Mouse (Mus musculus) neural tube, embryonic 12.5 days (tissue): ENCODE measurements around the gene Pole. TPM values are rescaled to one million over a fixed set of nuclear protein-coding genes. Genes with fewer than 3 reads are reported as not detected.

Experiments
- ATAC-seq: fragments of 200-750 bp; cut with Nextera tagmentation; 2 replicates; pipeline ENCODE4 v1.8.0; 2017; ENCODE audit warnings: low read depth, mild to moderate bottlenecking, moderate TSS enrichment, moderate library complexity; ENCODE audit not compliant: low FRiP score
- H3K27ac ChIP-seq: fragments of 300-500 bp; sonication (generic); 2 replicates; pipeline ENCODE4 v1.5.1; 2016
- H3K27me3 ChIP-seq: fragments of 300-500 bp; sonication (generic); replicated peaks from 2 replicates; pipeline ENCODE4 v1.6.1; 2016; ENCODE audit warnings: mild to moderate bottlenecking
- H3K36me3 ChIP-seq: fragments of 300-500 bp; sonication (generic); 2 replicates; pipeline ENCODE4 v1.6.1; 2016; ENCODE audit warnings: mild to moderate bottlenecking
- H3K4me1 ChIP-seq: fragments of 300-500 bp; sonication (generic); 2 replicates; pipeline ENCODE4 v1.6.1; 2016
- H3K4me2 ChIP-seq: fragments of 300-500 bp; sonication (generic); replicated peaks from 2 replicates; pipeline ENCODE4 v1.6.1; 2016; ENCODE audit warnings: mild to moderate bottlenecking
- H3K4me3 ChIP-seq: fragments of 300-500 bp; sonication (generic); 2 replicates; pipeline ENCODE4 v1.5.1; 2016
- H3K9ac ChIP-seq: fragments of 300-500 bp; sonication (generic); 2 replicates; pipeline ENCODE4 v1.6.1; 2016; ENCODE audit warnings: mild to moderate bottlenecking
- H3K9me3 ChIP-seq: fragments of 300-500 bp; sonication (generic); 2 replicates; pipeline ENCODE4 v1.6.1; 2016; ENCODE audit warnings: mild to moderate bottlenecking
- WGBS: fragments of 180-500 bp; shearing (Covaris S2); methylation state at CpG from one replicate; pipeline ENCODE4 v1.1.7; 2016; 5-methylcytosine and 5-hydroxymethylcytosine counted together
- polyA plus RNA-seq: library from polyadenylated mRNA; unstranded; fragments of >200 nt; fragmentation: Nextera tagmentation; extraction: Ambion mirVana; gene quantifications from 2 replicates; pipeline ENCODE4 v1.2.1, GENCODE M21; 2016

The Pole gene
- 18.7 and 20.4 TPM in 2 replicates for polyA plus RNA-seq

GRCm38 (mm10) chr5:110285770-110286445, at the start of gene Pole, which contains the start of gene Pxmp2:
Gene Pole (plus strand): TSS chr5:110286306.
Gene Pxmp2 (minus strand): TSS chr5:110286186.
- H3K27me3 ChIP-seq, result peaks cover 9% of the 10 kb centered on the region; the same call in 1 of the 2 replicates
- under 1% methylated on average over 64 of the region's 64 CpGs for WGBS
- peak; percentile 99 for ATAC-seq

DNA sequence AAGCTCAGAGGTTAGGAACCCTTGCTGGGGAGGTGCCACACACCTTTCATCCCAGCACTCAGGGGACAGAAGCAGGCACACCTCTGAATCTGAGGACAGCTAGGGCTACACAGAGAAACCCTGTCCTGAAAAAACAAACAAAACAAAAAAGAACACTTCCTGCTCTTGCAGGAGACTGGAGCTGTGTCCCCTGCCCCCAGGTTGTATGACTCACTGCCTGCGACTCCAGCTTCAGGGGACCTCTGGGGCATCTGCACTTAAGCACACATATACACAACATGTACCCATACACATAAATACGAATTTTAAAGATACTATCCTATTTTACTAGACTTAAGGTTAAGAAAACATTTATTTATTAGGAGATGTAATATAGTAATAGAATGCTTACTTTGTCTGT, 42.0 kb upstream of the Pole start:
- no peak overlapping the region for H3K27ac ChIP-seq
- H3K36me3 ChIP-seq, result peaks cover 84% of the 10 kb centered on the region
- H3K27me3 ChIP-seq, result no peaks in the 10 kb centered on the region
- no peak for ATAC-seq
- no peak overlapping the region for H3K4me3 ChIP-seq
- H3K4me2 ChIP-seq, result no peak overlapping the region
- H3K4me1 ChIP-seq, result no peaks in the 10 kb centered on the region
- no peak overlapping the region for H3K9ac ChIP-seq
- WGBS, result 88% methylated on average over 2 of the region's 2 CpGs
- H3K9me3 ChIP-seq, result no peaks in the 10 kb centered on the region

More at GRCm38 (mm10) chr5:110285770-110286445, at the start of gene Pole, which contains the start of gene Pxmp2:
- H3K4me1 ChIP-seq, result 0 out of 2 replicates have a peak, but pooled peaks cover 5% of the 10 kb centered on the region
- no peak within 1 kb of the TSS for H3K27ac ChIP-seq
- no peaks in the 10 kb centered on the region for H3K9me3 ChIP-seq
- H3K36me3 ChIP-seq, result peaks cover 8% of the 10 kb centered on the region; the same call in 1 of the 2 replicates
- H3K9ac ChIP-seq, result peak within 1 kb of the TSS; percentile 71
- H3K4me3 ChIP-seq, result peak within 1 kb of the TSS; percentile 70
- peak within 1 kb of the TSS; percentile 91 for H3K4me2 ChIP-seq

- WGBS, result 91% methylated on average over 4 of the region's 4 CpGs
- Histone ChIP-seq H3K27ac (no peak overlapping the region), H3K4me2 (no peak overlapping the region), H3K4me3 (no peak overlapping the region), H3K36me3 (peaks cover 32% of the 10 kb centered on the region), H3K4me1 (peaks cover 8% of the 10 kb centered on the region), H3K27me3 (no peaks in the 10 kb centered on the region), H3K9me3 (no peaks in the 10 kb centered on the region), H3K9ac (no peak overlapping the region)
- no peak for ATAC-seq
These were observed 19.2 kb upstream of the Pole start for GRCm38 (mm10) chr5:110266941-110267340.

DNA sequence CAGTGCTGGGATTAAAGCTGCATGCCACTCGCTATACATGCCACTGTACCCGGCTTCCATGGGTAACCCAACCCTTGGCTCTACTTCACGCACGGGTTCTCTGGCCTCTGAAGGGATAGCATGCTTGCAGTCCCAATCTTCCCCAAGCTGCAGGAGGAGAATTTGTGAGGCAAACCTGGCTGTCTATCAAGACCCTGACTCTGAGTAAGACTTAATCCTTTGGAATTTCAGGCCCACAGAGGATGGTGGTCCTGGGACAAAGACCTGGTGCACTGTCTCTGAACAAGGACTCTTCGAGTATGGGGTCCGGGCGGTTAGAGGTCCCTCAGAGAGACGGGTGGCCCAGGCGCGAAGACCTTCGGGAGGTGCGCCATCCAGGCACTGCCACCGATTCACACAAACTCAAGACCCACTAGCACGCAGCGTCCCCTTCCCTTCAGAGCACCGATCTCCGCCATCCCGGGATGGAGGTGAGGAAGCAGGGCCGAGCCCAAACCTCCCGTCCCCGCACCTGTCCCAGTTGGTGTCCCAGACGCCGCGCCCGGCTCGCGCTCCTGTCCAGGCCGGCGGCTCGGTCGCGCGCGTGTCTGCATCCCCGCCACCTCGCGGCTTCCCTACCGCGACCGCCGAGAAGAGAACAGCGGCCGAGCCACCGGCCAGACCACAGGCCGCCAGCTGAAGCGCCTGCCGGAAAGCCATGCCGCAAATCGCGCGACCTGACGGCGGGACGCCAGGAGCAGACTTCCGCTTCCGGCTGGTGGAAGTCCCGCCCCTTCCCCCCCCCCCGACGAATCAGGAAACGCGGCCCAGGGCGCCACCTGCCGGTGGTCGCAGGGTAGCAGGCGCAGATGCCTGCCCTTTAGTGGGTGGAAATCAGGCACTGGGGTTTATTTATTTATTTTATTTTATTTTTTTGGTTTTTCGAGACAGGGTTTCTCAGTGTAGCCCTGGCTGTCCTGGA, 16.7 kb upstream of the Pole start, which contains the start of gene Pgam5:
Gene Pgam5 (minus strand): TSS at position 773 of the 961 bp plus-strand sequence.
- H3K9ac ChIP-seq, result peak within 1 kb of the TSS; percentile 89
- H3K27me3 ChIP-seq, result no peaks in the 10 kb centered on the region
- peaks cover 8% of the 10 kb centered on the region for H3K4me1 ChIP-seq
- whole genome bisulfite sequencing, result under 1% methylated on average over 66 of the region's 66 CpGs
- H3K9me3 ChIP-seq, result no peaks in the 10 kb centered on the region
- H3K4me3 ChIP-seq, result peak within 1 kb of the TSS; percentile 98
- peak within 1 kb of the TSS; percentile 84 for H3K4me2 ChIP-seq
- peak; percentile 90 for ATAC-seq
- H3K27ac ChIP-seq, result no peak within 1 kb of the TSS
- H3K36me3 ChIP-seq, result peaks cover 30% of the 10 kb centered on the region

DNA sequence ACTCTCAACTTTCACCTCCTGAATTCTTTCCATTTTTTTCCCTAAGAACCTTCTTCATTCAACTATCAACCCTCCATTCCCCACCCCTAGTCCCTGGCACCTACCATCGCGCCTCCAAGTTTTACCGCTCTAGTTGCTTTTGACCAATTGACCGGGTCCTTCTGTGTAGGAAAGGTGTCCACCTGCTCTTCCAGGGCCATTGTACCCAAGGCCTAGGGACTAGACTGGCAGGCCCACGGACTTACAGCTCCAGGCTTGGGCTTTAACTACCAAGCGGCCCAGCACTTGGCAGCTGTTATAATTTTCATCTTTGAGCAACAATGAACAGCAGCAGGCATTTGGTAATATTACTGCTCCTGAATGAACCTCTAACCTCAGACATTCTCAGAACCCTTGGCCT, 15.9 kb upstream of the Pole start:
- WGBS, result 95% methylated on average over 6 of the region's 6 CpGs
- Histone ChIP-seq H3K9me3 (no peaks in the 10 kb centered on the region), H3K9ac (no peak overlapping the region), H3K27ac (no peak overlapping the region), H3K36me3 (peaks cover 22% of the 10 kb centered on the region), H3K4me3 (no peak overlapping the region), H3K4me2 (no peak overlapping the region), H3K4me1 (peaks cover 8% of the 10 kb centered on the region), H3K27me3 (no peaks in the 10 kb centered on the region)
- ATAC-seq, result no peak

GRCm38 (mm10) chr5:110274147-110274546, 12.0 kb upstream of the Pole start:
- Histone ChIP-seq H3K9ac (no peak overlapping the region), H3K27ac (no peak overlapping the region), H3K4me1 (no peaks in the 10 kb centered on the region; the same call in 1 of the 2 replicates), H3K9me3 (no peaks in the 10 kb centered on the region), H3K27me3 (no peaks in the 10 kb centered on the region), H3K36me3 (no peaks in the 10 kb centered on the region), H3K4me2 (no peak overlapping the region), H3K4me3 (no peak overlapping the region)
- WGBS, result 86% methylated on average over 4 of the region's 4 CpGs
- ATAC-seq, result no peak

DNA sequence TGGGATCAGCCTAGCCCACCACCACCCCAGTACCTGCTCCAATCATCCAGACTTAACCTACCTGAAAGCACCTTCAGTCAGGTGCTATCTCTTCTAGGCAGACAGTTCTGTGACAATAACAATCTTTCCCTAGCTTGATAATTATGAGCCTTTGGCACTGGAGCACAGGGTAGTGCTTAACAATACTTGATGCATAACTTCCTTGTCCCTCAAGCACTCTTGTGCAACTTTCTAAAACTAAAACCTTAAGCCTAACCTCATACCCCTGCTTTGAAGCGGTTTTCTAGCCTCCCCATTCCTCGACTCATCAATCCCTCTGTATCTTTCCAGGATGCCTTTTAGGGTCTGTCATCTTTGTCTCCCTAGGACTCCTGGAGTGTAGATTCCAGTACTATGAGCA, 11.3 kb upstream of the Pole start:
- Histone ChIP-seq H3K9ac (no peak overlapping the region), H3K36me3 (no peaks in the 10 kb centered on the region), H3K4me3 (no peak overlapping the region), H3K9me3 (no peaks in the 10 kb centered on the region), H3K4me1 (no peaks in the 10 kb centered on the region), H3K4me2 (no peak overlapping the region), H3K27me3 (no peaks in the 10 kb centered on the region), H3K27ac (no peak overlapping the region)
- no peak for ATAC-seq
- WGBS, result 69% methylated on average over 2 of the region's 2 CpGs

DNA sequence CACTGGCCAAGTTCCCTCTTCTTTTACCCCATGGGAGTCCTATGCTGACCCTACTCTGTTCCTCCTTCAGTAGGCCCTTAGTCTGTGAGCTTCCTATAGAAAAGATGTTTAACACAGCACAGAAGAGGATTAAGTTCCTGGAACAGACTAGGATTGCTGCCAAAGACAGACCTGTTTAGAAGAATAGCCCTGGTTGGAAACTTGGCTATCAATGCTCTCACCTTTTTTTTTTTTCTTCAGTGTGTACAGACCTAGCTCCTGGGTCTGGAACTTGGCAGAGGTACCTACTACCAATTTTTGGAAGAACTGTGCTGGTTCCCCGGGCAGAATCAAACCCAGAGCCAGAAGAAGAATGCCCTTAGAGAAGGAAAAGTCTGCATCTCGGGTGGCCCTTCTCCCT, 9.7 kb upstream of the Pole start:
- Histone ChIP-seq H3K36me3 (no peaks in the 10 kb centered on the region), H3K9me3 (no peaks in the 10 kb centered on the region), H3K4me3 (no peak overlapping the region), H3K27ac (no peak overlapping the region), H3K9ac (no peak overlapping the region), H3K4me2 (no peak overlapping the region), H3K4me1 (no peaks in the 10 kb centered on the region), H3K27me3 (no peaks in the 10 kb centered on the region)
- WGBS, result 79% methylated on average over 2 of the region's 2 CpGs
- ATAC-seq, result no peak

- Histone ChIP-seq H3K27me3 (no peaks in the 10 kb centered on the region), H3K36me3 (no peaks in the 10 kb centered on the region), H3K27ac (no peak overlapping the region), H3K4me2 (no peak overlapping the region), H3K4me3 (no peak overlapping the region), H3K9ac (no peak overlapping the region), H3K4me1 (no peaks in the 10 kb centered on the region), H3K9me3 (no peaks in the 10 kb centered on the region)
- ATAC-seq, result no peak
- WGBS, result 91% methylated on average over 1 of the region's 1 CpGs
These were observed 9.2 kb upstream of the Pole start for GRCm38 (mm10) chr5:110276910-110277309.

- peaks cover 9% of the 10 kb centered on the region; the same call in 1 of the 2 replicates for H3K27me3 ChIP-seq
- H3K4me2 ChIP-seq, result no peak overlapping the region
- H3K36me3 ChIP-seq, result no peaks in the 10 kb centered on the region
- 86% methylated on average over 2 of the region's 2 CpGs for WGBS
- H3K4me1 ChIP-seq, result 0 out of 2 replicates have a peak, but pooled peaks cover 5% of the 10 kb centered on the region
- H3K9ac ChIP-seq, result no peak overlapping the region
- H3K27ac ChIP-seq, result no peak overlapping the region
- ATAC-seq, result no peak
- no peak overlapping the region for H3K4me3 ChIP-seq
- H3K9me3 ChIP-seq, result no peaks in the 10 kb centered on the region
These were observed 4.1 kb upstream of the Pole start for GRCm38 (mm10) chr5:110281984-110282383.

DNA sequence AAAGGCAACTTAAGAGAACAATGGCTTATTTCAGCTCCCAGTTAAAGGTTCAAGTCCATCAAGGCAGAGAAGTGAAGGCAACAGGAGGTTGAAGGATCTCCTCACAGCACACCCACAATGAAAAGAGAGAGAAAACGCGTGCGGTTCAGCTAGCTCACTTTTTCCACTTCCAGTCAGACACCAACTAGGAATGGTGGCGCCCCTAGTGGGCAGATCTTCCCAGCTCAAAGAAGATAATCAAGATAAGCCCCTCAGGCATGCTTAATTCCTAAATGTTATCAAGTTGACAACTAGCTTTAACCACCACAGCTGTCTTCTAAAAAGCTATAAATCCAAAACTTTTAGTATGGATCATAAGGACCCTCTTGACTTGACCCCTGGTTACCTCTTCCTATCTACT, 1.6 kb upstream of the Pole start:
- H3K9ac ChIP-seq, result no peak overlapping the region
- H3K4me1 ChIP-seq, result 0 out of 2 replicates have a peak, but pooled peaks cover 5% of the 10 kb centered on the region
- no peak overlapping the region for H3K4me3 ChIP-seq
- no peak overlapping the region for H3K27ac ChIP-seq
- 0 out of 2 replicates have a peak, but pooled peaks cover 5% of the 10 kb centered on the region for H3K36me3 ChIP-seq
- peaks cover 9% of the 10 kb centered on the region; the same call in 1 of the 2 replicates for H3K27me3 ChIP-seq
- 17% methylated on average over 4 of the region's 4 CpGs for WGBS
- peak overlapping the region; percentile 91 for H3K4me2 ChIP-seq
- no peaks in the 10 kb centered on the region for H3K9me3 ChIP-seq
- ATAC-seq, result no peak

DNA sequence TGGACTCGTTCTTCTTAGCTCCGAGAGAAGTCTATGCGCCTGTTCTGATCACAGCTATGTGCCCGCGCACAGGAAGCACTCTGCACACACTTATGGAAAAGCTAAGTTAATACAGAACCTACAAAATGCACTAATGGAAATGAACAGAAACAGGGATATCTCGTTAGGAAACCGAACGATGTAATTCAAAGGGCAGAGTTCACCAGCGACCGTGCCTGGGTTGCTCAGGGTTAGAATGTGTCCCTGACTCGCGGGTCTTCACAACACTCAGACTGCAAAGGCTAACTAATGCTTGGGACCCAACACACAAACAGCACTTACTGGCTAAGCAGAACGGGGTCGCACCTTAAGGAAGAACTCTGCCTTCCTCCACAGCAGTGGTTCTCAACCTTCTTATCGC, 950 bp upstream of the Pole start:
- Histone ChIP-seq H3K9ac (no peak overlapping the region; the same call in 1 of the 2 replicates), H3K4me2 (peak overlapping the region; percentile 91), H3K4me1 (0 out of 2 replicates have a peak, but pooled peaks cover 5% of the 10 kb centered on the region), H3K36me3 (0 out of 2 replicates have a peak, but pooled peaks cover 6% of the 10 kb centered on the region), H3K27me3 (peaks cover 9% of the 10 kb centered on the region; the same call in 1 of the 2 replicates), H3K9me3 (no peaks in the 10 kb centered on the region), H3K4me3 (peak overlapping the region; percentile 70), H3K27ac (no peak overlapping the region)
- 8% methylated on average over 15 of the region's 15 CpGs for WGBS
- ATAC-seq, result 0 out of 2 replicates have a peak, but pooled peaks have one; percentile 3
